Mouse (Mus musculus) midbrain, embryonic 10.5 days (tissue): ENCODE measurements around the gene Gm47995. TPM values are rescaled to one million over a fixed set of nuclear protein-coding genes. Genes with fewer than 3 reads are reported as not detected.
A peak's percentile ranks its signal among the peaks of the same experiment; 100 is the strongest.
"Not testable (repeated sequence)": the region's sequence is repeated elsewhere in the genome, so short reads cannot be mapped to it uniquely, and the experiment has no call there.

ENCODE experiments used
- DNase-seq: peaks from one replicate; pipeline ENCODE4 v3.0.0-alpha.2; 2017; ENCODE audit warnings: low spot score
- H3K27ac ChIP-seq: fragments of 300-500 bp; sonication (generic); replicated peaks from 2 replicates; pipeline ENCODE4 v1.5.1; 2016; ENCODE audit warnings: mild to moderate bottlenecking
- H3K27me3 ChIP-seq: fragments of 300-500 bp; sonication (generic); 2 replicates; pipeline ENCODE4 v1.6.1; 2016; ENCODE audit warnings: low read depth, mild to moderate bottlenecking; ENCODE audit not compliant: poor library complexity, severe bottlenecking
- H3K36me3 ChIP-seq: fragments of 300-500 bp; sonication (generic); 2 replicates; pipeline ENCODE4 v1.6.1; 2016; ENCODE audit warnings: mild to moderate bottlenecking, moderate library complexity
- H3K4me1 ChIP-seq: fragments of 300-500 bp; sonication (generic); 2 replicates; pipeline ENCODE4 v1.6.1; 2016
- H3K4me3 ChIP-seq: fragments of 300-500 bp; sonication (generic); 2 replicates; pipeline ENCODE4 v1.5.1; 2016; ENCODE audit warnings: mild to moderate bottlenecking, moderate library complexity
- H3K9me3 ChIP-seq: fragments of 300-500 bp; sonication (generic); replicated peaks from 2 replicates; pipeline ENCODE4 v1.6.1; 2016; ENCODE audit warnings: mild to moderate bottlenecking
- WGBS: fragments of 180-500 bp; shearing (Covaris S2); methylation state at CpG from one replicate; pipeline ENCODE4 v1.1.7; 2016; 5-methylcytosine and 5-hydroxymethylcytosine counted together
- polyA plus RNA-seq: library from polyadenylated mRNA; unstranded; fragments of >200 nt; fragmentation: Nextera tagmentation; extraction: Ambion mirVana; gene quantifications from 2 replicates; pipeline ENCODE4 v1.2.1, GENCODE M21; 2016

The Gm47995 gene
- polyA plus RNA-seq, 1 experiment from 2014 or later = not detected

GRCm38 (mm10) chr1:151168637-151169036, 29.6 kb upstream of the Gm47995 start:
- DNase-seq = no peak
- H3K9me3 ChIP-seq = no peaks in the 10 kb centered on the region
- peaks cover 4% of the 10 kb centered on the region; the same call in 1 of the 2 replicates for H3K27me3 ChIP-seq
- peaks cover 25% of the 10 kb centered on the region for H3K4me1 ChIP-seq
- H3K4me3 ChIP-seq = no peak overlapping the region
- H3K27ac ChIP-seq = no peak overlapping the region
- H3K36me3 ChIP-seq = no peaks in the 10 kb centered on the region
- 87% methylated on average over 3 of the region's 3 CpGs for WGBS

- H3K4me3 ChIP-seq = no peak overlapping the region
- WGBS = 81% methylated on average over 2 of the region's 2 CpGs
- peaks cover 12% of the 10 kb centered on the region; the same call in 1 of the 2 replicates for H3K27me3 ChIP-seq
- no peak overlapping the region for H3K27ac ChIP-seq
- H3K36me3 ChIP-seq = no peaks in the 10 kb centered on the region
- DNase-seq = no peak
- H3K9me3 ChIP-seq = no peaks in the 10 kb centered on the region
- peaks cover 23% of the 10 kb centered on the region for H3K4me1 ChIP-seq
Measured at GRCm38 (mm10) chr1:151171572-151172461, 26.4 kb upstream of the Gm47995 start.

GRCm38 (mm10) chr1:151177030-151177936, 21.0 kb upstream of the Gm47995 start:
- peak; percentile 57 for DNase-seq
- peak overlapping the region; percentile 71 for H3K27ac ChIP-seq
- peaks cover 31% of the 10 kb centered on the region for H3K4me1 ChIP-seq
- WGBS = 6% methylated on average over 10 of the region's 10 CpGs
- peak overlapping the region; percentile 44 for H3K4me3 ChIP-seq
- H3K9me3 ChIP-seq = no peaks in the 10 kb centered on the region
- H3K27me3 ChIP-seq = peaks cover 8% of the 10 kb centered on the region; the same call in 1 of the 2 replicates
- no peaks in the 10 kb centered on the region for H3K36me3 ChIP-seq

- H3K9me3 ChIP-seq = no peaks in the 10 kb centered on the region
- peaks cover 31% of the 10 kb centered on the region for H3K4me1 ChIP-seq
- DNase-seq = no peak
- peak overlapping the region; percentile 71 for H3K27ac ChIP-seq
- peaks cover 8% of the 10 kb centered on the region; the same call in 1 of the 2 replicates for H3K27me3 ChIP-seq
- 11% methylated on average over 4 of the region's 4 CpGs for WGBS
- no peaks in the 10 kb centered on the region for H3K36me3 ChIP-seq
- H3K4me3 ChIP-seq = peak overlapping the region; percentile 44
Measured at GRCm38 (mm10) chr1:151177937-151178271, 20.3 kb upstream of the Gm47995 start.

- peaks cover 8% of the 10 kb centered on the region; the same call in 1 of the 2 replicates for H3K27me3 ChIP-seq
- no peak overlapping the region for H3K4me3 ChIP-seq
- peak; percentile 61 for DNase-seq
- no peaks in the 10 kb centered on the region for H3K9me3 ChIP-seq
- peaks cover 31% of the 10 kb centered on the region for H3K4me1 ChIP-seq
- 19% methylated on average over 2 of the region's 2 CpGs for WGBS
- no peaks in the 10 kb centered on the region for H3K36me3 ChIP-seq
- peak overlapping the region; percentile 71 for H3K27ac ChIP-seq
Measured at GRCm38 (mm10) chr1:151178505-151179083, 19.7 kb upstream of the Gm47995 start.

GRCm38 (mm10) chr1:151180167-151180566, 18.1 kb upstream of the Gm47995 start:
- no peak overlapping the region for H3K4me3 ChIP-seq
- no peaks in the 10 kb centered on the region for H3K36me3 ChIP-seq
- DNase-seq = no peak
- H3K4me1 ChIP-seq = peaks cover 31% of the 10 kb centered on the region
- H3K9me3 ChIP-seq = no peaks in the 10 kb centered on the region
- WGBS = 74% methylated on average over 2 of the region's 2 CpGs
- H3K27me3 ChIP-seq = peaks cover 8% of the 10 kb centered on the region; the same call in 1 of the 2 replicates
- H3K27ac ChIP-seq = no peak overlapping the region

GRCm38 (mm10) chr1:151182266-151182665, 16.0 kb upstream of the Gm47995 start, which contains the start of gene Gm47985:
Gene Gm47985, plus strand, starts transcription at chr1:151182537.
- H3K4me3 ChIP-seq, H3K27ac ChIP-seq, H3K36me3 ChIP-seq, H3K27me3 ChIP-seq, H3K9me3 ChIP-seq, DNase-seq: not testable (repeated sequence)
- WGBS = no CpG with 5 or more reads among the region's 7 CpGs
- peaks cover 22% of the 10 kb centered on the region for H3K4me1 ChIP-seq

GRCm38 (mm10) chr1:151186186-151186585, 12.1 kb upstream of the Gm47995 start:
- not testable (repeated sequence) for H3K27ac ChIP-seq, H3K9me3 ChIP-seq, H3K4me1 ChIP-seq, DNase-seq, H3K36me3 ChIP-seq, H3K27me3 ChIP-seq, H3K4me3 ChIP-seq
- WGBS = 81% methylated on average over 3 of the region's 3 CpGs

GRCm38 (mm10) chr1:151186879-151187424, 11.3 kb upstream of the Gm47995 start:
- not testable (repeated sequence) for H3K9me3 ChIP-seq, DNase-seq, H3K36me3 ChIP-seq, H3K27me3 ChIP-seq, H3K27ac ChIP-seq, H3K4me3 ChIP-seq, H3K4me1 ChIP-seq
- WGBS = 87% methylated on average over 4 of the region's 4 CpGs

- H3K27ac ChIP-seq = no peak overlapping the region
- WGBS = 93% methylated on average over 4 of the region's 4 CpGs
- no peak for DNase-seq
- no peaks in the 10 kb centered on the region for H3K27me3 ChIP-seq
- no peaks in the 10 kb centered on the region for H3K4me1 ChIP-seq
- H3K9me3 ChIP-seq = no peaks in the 10 kb centered on the region
- H3K36me3 ChIP-seq = no peaks in the 10 kb centered on the region
- no peak overlapping the region for H3K4me3 ChIP-seq
Measured at GRCm38 (mm10) chr1:151188469-151188868, 9.8 kb upstream of the Gm47995 start.

GRCm38 (mm10) chr1:151192075-151192474, 6.2 kb upstream of the Gm47995 start, which contains the start of gene Gm8947:
Gene Gm8947, plus strand, starts transcription at chr1:151192376.
- not testable (repeated sequence) for H3K4me1 ChIP-seq, H3K27ac ChIP-seq, DNase-seq, H3K27me3 ChIP-seq, H3K4me3 ChIP-seq, H3K9me3 ChIP-seq, H3K36me3 ChIP-seq
- 100% methylated on average over 2 of the region's 7 CpGs for WGBS

GRCm38 (mm10) chr1:151192739-151193138, 5.5 kb upstream of the Gm47995 start:
- DNase-seq, H3K27me3 ChIP-seq, H3K4me1 ChIP-seq, H3K9me3 ChIP-seq, H3K36me3 ChIP-seq, H3K27ac ChIP-seq, H3K4me3 ChIP-seq: not testable (repeated sequence)
- WGBS = 96% methylated on average over 15 of the region's 15 CpGs
